Mouse (Mus musculus) G1E (cell line): ENCODE data around the gene Pibf1. TPM values are rescaled to one million over a fixed set of nuclear protein-coding genes. Genes with fewer than 3 reads are reported as not detected.

Experiments
- ATAC-seq: 2 replicates; pipeline ENCODE4 v1.8.0; 2016; ENCODE audit warnings: mild to moderate bottlenecking; ENCODE audit not compliant: insufficient number of reproducible peaks, poor library complexity, low FRiP score, severe bottlenecking; ENCODE audit errors: extremely low read depth
- DNase-seq: peaks from one replicate; pipeline ENCODE4 v3.0.0; 2012; ENCODE audit warnings: low spot score
- H3K27me3 ChIP-seq: 2 replicates; pipeline ENCODE4 v1.6.1; 2012; ENCODE audit warnings: mild to moderate bottlenecking, low read length, inconsistent platforms; ENCODE audit not compliant: insufficient read depth
- H3K36me3 ChIP-seq: replicated peaks from 2 replicates; pipeline ENCODE3; 2012; ENCODE audit warnings: mild to moderate bottlenecking, inconsistent platforms
- H3K4me1 ChIP-seq: 2 replicates; pipeline ENCODE4 v1.6.1; 2012; ENCODE audit warnings: low read depth, low read length, inconsistent platforms, mixed read lengths; ENCODE audit not compliant: insufficient read depth
- H3K4me3 ChIP-seq: 2 replicates; pipeline ENCODE4 v1.5.1; 2012; ENCODE audit warnings: low read depth, mild to moderate bottlenecking, inconsistent platforms, low read length, moderate library complexity, mixed read lengths
- H3K9me3 ChIP-seq: replicated peaks from 2 replicates; pipeline ENCODE4 v1.6.1; 2012; ENCODE audit warnings: inconsistent platforms
- CTCF ChIP-seq: IDR thresholded peaks from 2 replicates; pipeline ENCODE4 v1.5.1; 2012; ENCODE audit warnings: low read depth, low read length, inconsistent platforms, mixed read lengths
- GATA1 ChIP-seq: IDR thresholded peaks from 2 replicates; pipeline ENCODE4 v1.6.1; 2012; ENCODE audit warnings: borderline replicate concordance, low read length, inconsistent platforms, mixed read lengths
- GATA2 ChIP-seq: IDR thresholded peaks from 2 replicates; pipeline ENCODE4 v1.6.1; 2012; ENCODE audit warnings: low read depth, low read length, inconsistent platforms, borderline replicate concordance
- POLR2AphosphoS5 ChIP-seq: IDR thresholded peaks from 2 replicates; pipeline ENCODE4 v1.6.1; 2012; ENCODE audit warnings: low read depth, low read length, inconsistent platforms; ENCODE audit not compliant: insufficient replicate concordance
- TAL1 ChIP-seq: conservative IDR thresholded peaks from 2 replicates; pipeline ENCODE4 v1.6.1; 2012; ENCODE audit warnings: low read depth, low read length, inconsistent platforms, mixed read lengths
- polyA plus RNA-seq: library from polyadenylated mRNA; stranded (reverse); fragments of >175 nt; gene quantifications from 2 replicates; pipeline ENCODE4 v1.2.3, GENCODE M21; 2012
- total RNA-seq, 2 experiments: library from RNA; stranded (forward) in 1 of 2; stranded (reverse) in 1 of 2; fragments of 200-1000 nt in 1 of 2; fragments of >200 nt in 1 of 2; fragmentation: Nextera tagmentation in 1 of 2; gene quantifications; 2 replicates each; pipeline ENCODE4 v1.2.3; 2014 to 2017

Pibf1 gene
- total and polyA plus RNA-seq, 3 experiments = 1.4 to 67.9 (median 58.1) TPM

DNA sequence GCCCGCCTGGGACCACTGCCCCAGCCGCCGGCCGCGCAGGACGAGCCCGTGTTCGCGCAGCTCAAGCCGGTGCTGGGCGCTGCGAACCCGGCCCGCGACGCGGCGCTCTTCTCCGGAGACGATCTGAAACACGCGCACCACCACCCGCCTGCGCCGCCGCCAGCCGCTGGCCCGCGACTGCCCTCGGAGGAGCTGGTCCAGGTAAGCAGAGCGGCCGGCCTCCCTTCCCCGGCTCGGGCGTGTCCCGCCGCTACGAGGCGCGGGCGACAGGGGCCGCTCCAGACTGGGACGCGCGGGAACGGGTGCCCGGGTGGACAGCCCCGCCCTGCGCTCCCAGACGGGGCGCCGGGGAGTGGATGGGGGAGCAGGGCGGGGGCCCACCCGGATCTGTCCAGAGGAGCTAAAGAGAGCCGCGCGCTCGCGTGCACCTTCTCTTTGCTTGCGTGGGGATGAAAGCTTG lies 199.8 kb downstream of the Pibf1 start:
- DNase-seq (no peak), ATAC-seq (no peak)
- H3K4me3 ChIP-seq = peak overlapping the region; percentile 24; the same call in 1 of the 2 replicates
- no peak for TF ChIP-seq GATA2
- TF ChIP-seq CTCF = no peak
- no peak for TF ChIP-seq GATA1
- no peak for TF ChIP-seq TAL1
- TF ChIP-seq POLR2AphosphoS5 = no peak
- peaks cover 49% of the 10 kb centered on the region for H3K9me3 ChIP-seq
- no peaks in the 10 kb centered on the region for H3K4me1 ChIP-seq
- no peaks in the 10 kb centered on the region for H3K36me3 ChIP-seq
- H3K27me3 ChIP-seq = no peaks in the 10 kb centered on the region

DNA sequence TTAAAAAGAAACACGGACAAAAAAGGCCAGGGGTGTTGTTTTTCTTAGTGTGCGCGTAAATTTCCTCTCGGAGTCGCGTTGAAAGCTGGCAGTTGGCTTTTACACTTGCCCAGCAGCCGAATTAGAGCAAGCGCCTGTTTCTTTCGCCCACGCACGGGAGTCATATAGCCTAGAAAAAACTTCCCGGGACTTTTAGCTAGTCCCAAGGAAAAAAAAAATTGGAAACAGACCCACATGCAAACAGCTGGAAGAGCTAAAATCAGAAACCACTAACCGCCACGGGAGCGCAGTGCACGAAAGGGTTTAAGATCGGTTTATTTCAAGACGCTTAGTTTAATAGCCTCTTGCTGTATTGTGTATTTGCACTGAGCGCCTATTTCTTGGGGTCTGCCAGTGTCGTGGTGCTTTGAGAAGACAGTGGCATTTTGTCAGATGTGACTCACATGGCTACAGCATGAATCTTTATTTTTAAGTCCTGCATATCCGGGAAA lies 200.5 kb downstream of the Pibf1 start:
- Histone ChIP-seq H3K27me3 (no peaks in the 10 kb centered on the region), H3K4me3 (no peak overlapping the region), H3K4me1 (no peaks in the 10 kb centered on the region), H3K36me3 (no peaks in the 10 kb centered on the region), H3K9me3 (peaks cover 43% of the 10 kb centered on the region)
- ATAC-seq (no peak), DNase-seq (no peak)
- no peak for TF ChIP-seq TAL1
- TF ChIP-seq CTCF = no peak
- no peak for TF ChIP-seq POLR2AphosphoS5
- no peak for TF ChIP-seq GATA1
- TF ChIP-seq GATA2 = no peak

DNA sequence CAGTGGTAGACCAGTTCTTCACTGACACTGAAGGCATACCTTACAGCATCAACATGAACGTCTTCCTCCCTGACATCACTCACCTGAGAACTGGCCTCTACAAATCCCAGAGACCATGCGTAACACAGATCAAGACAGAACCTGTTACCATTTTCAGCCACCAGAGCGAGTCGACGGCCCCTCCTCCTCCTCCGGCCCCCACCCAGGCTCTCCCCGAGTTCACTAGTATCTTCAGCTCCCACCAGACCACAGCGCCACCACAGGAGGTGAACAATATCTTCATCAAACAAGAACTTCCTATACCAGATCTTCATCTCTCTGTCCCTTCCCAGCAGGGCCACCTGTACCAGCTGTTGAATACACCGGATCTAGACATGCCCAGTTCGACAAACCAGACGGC lies 202.2 kb downstream of the Pibf1 start:
- TF ChIP-seq GATA1 = no peak
- no peak for TF ChIP-seq POLR2AphosphoS5
- TF ChIP-seq CTCF = no peak
- TF ChIP-seq TAL1 = no peak
- no peak for TF ChIP-seq GATA2
- peaks cover 36% of the 10 kb centered on the region for H3K9me3 ChIP-seq
- no peaks in the 10 kb centered on the region for H3K27me3 ChIP-seq
- no peak for ATAC-seq
- no peak overlapping the region for H3K4me3 ChIP-seq
- no peaks in the 10 kb centered on the region for H3K36me3 ChIP-seq
- no peaks in the 10 kb centered on the region for H3K4me1 ChIP-seq
- DNase-seq = no peak

Other genes with a start within 250 kb of the Pibf1 start
- 3.0 TPM in 1 of 2 replicates, not detected in the other for gene Rpl36a-ps1, start 105.1 kb upstream of the Pibf1 start, total RNA-seq (2014; fragmentation: Nextera tagmentation)
- 27.6 and 29.2 TPM in 2 replicates for gene Rpl36a-ps1, start 105.1 kb upstream of the Pibf1 start, total RNA-seq (2017)
- gene Rpl36a-ps1, start 105.1 kb upstream of the Pibf1 start, polyA plus RNA-seq = 0.92 and 1.4 TPM in 2 replicates
- 304 and 345 TPM in 2 replicates for gene Mzt1, start 53.3 kb upstream of the Pibf1 start, total RNA-seq (2014; fragmentation: Nextera tagmentation)
- gene Mzt1, start 53.3 kb upstream of the Pibf1 start, total RNA-seq (2017) = 156 and 181 TPM in 2 replicates
- gene Mzt1, start 53.3 kb upstream of the Pibf1 start, polyA plus RNA-seq = 46.4 and 48.8 TPM in 2 replicates
- gene Bora, start 53.2 kb upstream of the Pibf1 start, total RNA-seq (2014; fragmentation: Nextera tagmentation) = 164 and 189 TPM in 2 replicates
- 90.2 and 97.6 TPM in 2 replicates for gene Bora, start 53.2 kb upstream of the Pibf1 start, total RNA-seq (2017)
- 16.5 and 27.0 TPM in 2 replicates for gene Bora, start 53.2 kb upstream of the Pibf1 start, polyA plus RNA-seq
- 105 and 113 TPM in 2 replicates for gene Dis3, start 346 bp downstream of the Pibf1 start, total RNA-seq (2014; fragmentation: Nextera tagmentation)
- gene Dis3, start 346 bp downstream of the Pibf1 start, total RNA-seq (2017) = 70.1 and 80.3 TPM in 2 replicates
- gene Dis3, start 346 bp downstream of the Pibf1 start, polyA plus RNA-seq = 26.4 and 36.2 TPM in 2 replicates
- gene Klf5, start 199.3 kb downstream of the Pibf1 start, total RNA-seq (2014; fragmentation: Nextera tagmentation) = not detected in 2 replicates
- gene Klf5, start 199.3 kb downstream of the Pibf1 start, total RNA-seq (2017) = 0.17 and 0.22 TPM in 2 replicates
- gene Klf5, start 199.3 kb downstream of the Pibf1 start, polyA plus RNA-seq = not detected in 2 replicates